Mouse (Mus musculus) cortical plate, adult 2 months (tissue): ENCODE measurements around the gene Serpinb6b.

ENCODE experiments used
- CTCF ChIP-seq: fragments of 200-500 bp; IDR thresholded peaks from 2 replicates; pipeline ENCODE4 v1.5.1; 2011; ENCODE audit warnings: mild to moderate bottlenecking, control low read depth, low read length; ENCODE audit not compliant: insufficient read depth; ENCODE audit errors: extremely low read depth
- POLR2A ChIP-seq: fragments of 200-500 bp; IDR thresholded peaks from 2 replicates; pipeline ENCODE4 v1.6.1; 2011; ENCODE audit warnings: mild to moderate bottlenecking, low read length, control low read depth; ENCODE audit not compliant: insufficient read depth; ENCODE audit errors: extremely low read depth

GRCm38 (mm10) chr13:32986256-32986655 lies 21.2 kb downstream of the Serpinb6b start:
- no peak for TF ChIP-seq CTCF
- no peak for TF ChIP-seq POLR2A
